Mouse (Mus musculus) spleen, adult 2 months (tissue): ENCODE results near the gene Gm10322. TPM values are rescaled to one million over a fixed set of nuclear protein-coding genes. Genes with fewer than 3 reads are reported as not detected.
A peak's percentile ranks its signal among the peaks of the same experiment; 100 is the strongest.

Experiments used
- DNase-seq, 2 experiments: peaks; one replicate each; pipeline versions ENCODE4 v3.0.0 to v3.0.0-alpha.2; 2012 to 2021; ENCODE audit warnings: low spot score in 2 of 2, low read depth in 1 of 2
- H3K27ac ChIP-seq: fragments of 200-500 bp; 2 replicates; pipeline ENCODE4 v1.5.1; 2012; ENCODE audit warnings: low read length, inconsistent platforms; ENCODE audit not compliant: insufficient read depth
- H3K27me3 ChIP-seq: fragments of 200-500 bp; 2 replicates; pipeline ENCODE4 v1.6.1; 2012; ENCODE audit warnings: mild to moderate bottlenecking, moderate library complexity, low read length, inconsistent platforms; ENCODE audit not compliant: control insufficient read depth, insufficient read depth
- H3K36me3 ChIP-seq: fragments of 200-500 bp; 2 replicates; pipeline ENCODE4 v1.6.1; 2012; ENCODE audit warnings: mild to moderate bottlenecking, low read length, inconsistent platforms; ENCODE audit not compliant: control insufficient read depth, insufficient read depth
- H3K4me1 ChIP-seq: fragments of 200-500 bp; 2 replicates; pipeline ENCODE4 v1.6.1; 2011; ENCODE audit warnings: inconsistent platforms; ENCODE audit not compliant: control insufficient read depth, insufficient read depth, insufficient read length
- H3K4me3 ChIP-seq: fragments of 200-500 bp; 2 replicates; pipeline ENCODE4 v1.5.1; 2011; ENCODE audit warnings: mild to moderate bottlenecking, inconsistent platforms; ENCODE audit not compliant: insufficient read depth, insufficient read length; ENCODE audit errors: extremely low read depth
- CTCF ChIP-seq: fragments of 200-500 bp; IDR thresholded peaks from 2 replicates; pipeline ENCODE4 v1.5.1; 2011; ENCODE audit warnings: mild to moderate bottlenecking, inconsistent platforms; ENCODE audit not compliant: insufficient read depth, insufficient read length, insufficient replicate concordance; ENCODE audit errors: extremely low read depth
- POLR2A ChIP-seq: fragments of 200-500 bp; IDR thresholded peaks from 2 replicates; pipeline ENCODE4 v1.6.1; 2011; ENCODE audit warnings: low read depth, low read length, inconsistent platforms
- WGBS: fragments of 180-500 bp; shearing (Covaris S2); methylation state at CpG from one replicate; pipeline ENCODE4 v1.1.7; 2018; 5-methylcytosine and 5-hydroxymethylcytosine counted together
- polyA plus RNA-seq: library from polyadenylated mRNA; depleted of rRNA; stranded (reverse); fragments of >200 nt; gene quantifications from 2 replicates; pipeline ENCODE4 v1.2.3, GENCODE M21; 2012

Gene Gm10322
- polyA plus RNA-seq, 1 experiment, result not detected

- Histone ChIP-seq H3K27ac (no peak overlapping the region; the same call in 1 of the 2 replicates), H3K4me1 (peaks cover 10% of the 10 kb centered on the region; the same call in 1 of the 2 replicates), H3K27me3 (no peaks in the 10 kb centered on the region; the same call in 1 of the 2 replicates), H3K4me3 (no peak overlapping the region), H3K36me3 (no peaks in the 10 kb centered on the region)
- TF ChIP-seq CTCF (no peak), POLR2A (no peak)
- 82% methylated on average over 4 of the region's 4 CpGs for WGBS
- no peak for DNase-seq
These were observed 44.6 kb upstream of the Gm10322 start for GRCm38 (mm10) chr10:59571273-59571672.

GRCm38 (mm10) chr10:59571964-59572363, 43.9 kb upstream of the Gm10322 start:
- Histone ChIP-seq H3K4me3 (no peak overlapping the region), H3K27ac (no peak overlapping the region), H3K4me1 (peaks cover 10% of the 10 kb centered on the region; the same call in 1 of the 2 replicates), H3K27me3 (no peaks in the 10 kb centered on the region; the same call in 1 of the 2 replicates), H3K36me3 (no peaks in the 10 kb centered on the region)
- TF ChIP-seq POLR2A, result no peak
- TF ChIP-seq CTCF, result no peak
- no peak for DNase-seq
- WGBS, result 91% methylated on average over 5 of the region's 5 CpGs

DNA sequence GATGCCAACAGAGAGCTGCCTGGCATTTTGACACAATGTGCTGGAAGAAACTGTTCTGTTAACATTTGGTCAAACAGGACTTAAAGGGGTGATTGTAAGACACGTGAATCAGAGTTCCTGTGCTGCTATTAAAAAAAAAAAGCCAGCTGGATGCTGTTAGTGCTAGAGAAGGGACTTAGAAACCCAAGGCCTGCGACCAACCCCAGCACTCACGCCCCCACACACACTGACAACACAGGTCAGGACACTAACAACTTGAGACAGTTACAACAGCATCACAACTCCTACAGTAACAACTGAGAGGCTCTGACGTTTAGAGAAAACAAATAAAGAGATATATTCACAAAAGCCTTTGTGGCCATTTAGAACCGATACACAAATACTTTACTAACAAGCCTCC, 39.6 kb upstream of the Gm10322 start:
- Histone ChIP-seq H3K36me3 (no peaks in the 10 kb centered on the region), H3K27ac (no peak overlapping the region), H3K27me3 (no peaks in the 10 kb centered on the region; the same call in 1 of the 2 replicates), H3K4me1 (peaks cover 2% of the 10 kb centered on the region; the same call in 1 of the 2 replicates), H3K4me3 (no peak overlapping the region)
- no peak for DNase-seq
- WGBS, result 79% methylated on average over 5 of the region's 5 CpGs
- TF ChIP-seq CTCF (no peak), POLR2A (no peak)

- H3K27ac ChIP-seq, result 0 out of 2 replicates have a peak overlapping the region, but pooled peaks have one; percentile 0
These were observed 37.7 kb upstream of the Gm10322 start for GRCm38 (mm10) chr10:59577871-59578801.

DNA sequence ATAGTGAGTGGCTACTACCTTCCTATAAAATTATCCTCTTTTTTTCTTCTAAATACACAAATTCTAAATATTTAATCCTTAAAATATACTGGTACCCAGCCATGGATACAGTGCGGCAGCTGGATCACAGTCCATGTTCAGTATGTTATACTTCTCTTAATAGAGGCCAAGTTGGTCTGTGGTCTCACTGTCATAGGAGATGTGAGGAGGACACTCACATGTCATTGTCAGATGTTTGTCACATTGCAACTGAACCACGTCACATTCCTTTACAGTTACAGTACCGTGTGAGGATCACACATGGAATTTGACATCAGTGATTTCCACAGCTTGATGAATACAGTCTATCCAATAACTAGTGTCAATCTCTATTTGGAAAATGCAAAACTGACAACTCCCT, 36.2 kb upstream of the Gm10322 start:
- H3K27me3 ChIP-seq, result no peaks in the 10 kb centered on the region
- no peak overlapping the region for H3K4me3 ChIP-seq
- peaks cover 2% of the 10 kb centered on the region; the same call in 1 of the 2 replicates for H3K4me1 ChIP-seq
- no peak for TF ChIP-seq CTCF
- no peak for TF ChIP-seq POLR2A
- no peaks in the 10 kb centered on the region for H3K36me3 ChIP-seq
- WGBS, result 95% methylated on average over 3 of the region's 3 CpGs
- DNase-seq, result no peak
- no peak overlapping the region for H3K27ac ChIP-seq

More at GRCm38 (mm10) chr10:59577871-59578801, 37.7 kb upstream of the Gm10322 start:
- WGBS, result 21% methylated on average over 12 of the region's 12 CpGs
- H3K27me3 ChIP-seq, result no peaks in the 10 kb centered on the region
- TF ChIP-seq POLR2A, result no peak
- TF ChIP-seq CTCF, result no peak
- no peak for DNase-seq
- peaks cover 2% of the 10 kb centered on the region; the same call in 1 of the 2 replicates for H3K4me1 ChIP-seq
- no peak overlapping the region for H3K4me3 ChIP-seq
- H3K36me3 ChIP-seq, result no peaks in the 10 kb centered on the region

GRCm38 (mm10) chr10:59580593-59581149, 35.2 kb upstream of the Gm10322 start:
- H3K4me1 ChIP-seq, result peaks cover 2% of the 10 kb centered on the region; the same call in 1 of the 2 replicates
- DNase-seq, result no peak
- no peak overlapping the region for H3K27ac ChIP-seq
- no peaks in the 10 kb centered on the region for H3K27me3 ChIP-seq
- H3K4me3 ChIP-seq, result no peak overlapping the region
- 90% methylated on average over 3 of the region's 3 CpGs for WGBS
- TF ChIP-seq CTCF, result no peak
- TF ChIP-seq POLR2A, result no peak
- no peaks in the 10 kb centered on the region for H3K36me3 ChIP-seq
